Mouse (Mus musculus) CH12F3 (cell line): ENCODE data around the gene Gja1.

ENCODE experiments used
- in situ Hi-C: fragments of 300-500 bp; cut with MboI; formaldehyde crosslinking; loops from 2 replicates; pipeline ENCODE4 v1.14.3; 2020; ENCODE audit warnings: low sequenced_read_pairs

The Gja1 gene

GRCm38 (mm10) chr10:56406386-56407130 is 29.4 kb downstream of the Gja1 start:
- in situ Hi-C loops = no loop called here

GRCm38 (mm10) chr10:56415894-56416570 is 38.9 kb downstream of the Gja1 start:
- in situ Hi-C loops = no loop called here

- in situ Hi-C loops = no loop called here
Observed at GRCm38 (mm10) chr10:56422518-56422917, 45.4 kb downstream of the Gja1 start.

DNA sequence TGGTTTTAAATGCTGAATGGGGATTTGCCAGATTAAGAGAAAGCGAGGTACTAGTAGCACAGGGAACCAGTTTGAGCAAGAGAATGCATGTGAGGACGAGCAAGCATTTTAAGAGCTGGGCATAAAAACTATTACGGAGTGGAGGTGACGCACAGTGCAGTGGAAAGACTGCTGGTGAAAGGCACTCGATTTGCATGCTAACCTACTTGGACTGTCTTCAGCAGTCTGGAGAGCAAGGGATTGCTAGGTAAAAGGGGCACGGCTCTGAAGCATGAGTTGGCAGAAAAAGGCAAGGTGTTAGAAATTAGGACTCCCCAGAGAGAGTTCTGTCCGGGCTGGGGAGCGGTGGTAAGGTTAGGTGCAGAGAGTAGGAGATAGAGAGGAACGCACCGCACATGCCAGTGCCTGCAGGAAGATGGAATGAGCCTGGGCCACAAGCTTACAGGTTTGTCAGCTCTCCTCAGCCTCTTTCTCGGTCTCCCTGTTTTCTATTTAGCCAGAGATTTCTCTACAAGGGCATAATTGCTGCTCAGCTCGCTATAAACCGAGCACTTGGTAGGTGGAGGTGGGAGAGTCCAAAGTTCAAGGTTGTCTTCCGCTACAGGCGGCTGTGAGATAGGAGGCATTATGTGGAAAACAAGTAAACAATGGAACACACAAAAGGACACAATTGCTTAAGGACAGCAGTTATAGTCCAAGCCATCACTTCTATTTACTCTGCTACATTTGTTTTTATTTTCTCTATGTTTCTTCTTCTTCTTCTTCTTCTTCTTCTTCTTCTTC is 48.1 kb downstream of the Gja1 start:
- in situ Hi-C loops = no loop called here

DNA sequence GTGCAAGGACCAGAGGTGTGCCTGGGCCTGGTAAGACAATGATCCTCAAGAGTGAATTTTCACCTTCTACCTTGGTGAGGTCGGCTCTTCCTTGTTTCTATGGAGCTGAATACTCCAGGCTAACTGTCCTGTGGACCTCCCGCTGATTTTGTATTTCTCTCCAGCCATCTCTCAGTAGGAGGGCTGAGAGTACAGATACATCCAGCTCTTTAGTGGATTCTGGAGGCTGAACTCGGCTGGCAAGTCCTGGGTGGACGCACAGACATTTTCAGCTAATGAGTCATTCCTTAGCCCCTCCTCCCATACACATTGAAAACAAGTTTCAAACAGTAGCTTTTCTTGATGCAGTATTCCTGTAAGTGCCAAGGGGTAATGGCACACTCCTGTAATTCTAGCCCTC is 49.2 kb downstream of the Gja1 start:
- in situ Hi-C loops = no loop called here

GRCm38 (mm10) chr10:56427382-56427781 is 50.3 kb downstream of the Gja1 start:
- in situ Hi-C loops = no loop called here

DNA sequence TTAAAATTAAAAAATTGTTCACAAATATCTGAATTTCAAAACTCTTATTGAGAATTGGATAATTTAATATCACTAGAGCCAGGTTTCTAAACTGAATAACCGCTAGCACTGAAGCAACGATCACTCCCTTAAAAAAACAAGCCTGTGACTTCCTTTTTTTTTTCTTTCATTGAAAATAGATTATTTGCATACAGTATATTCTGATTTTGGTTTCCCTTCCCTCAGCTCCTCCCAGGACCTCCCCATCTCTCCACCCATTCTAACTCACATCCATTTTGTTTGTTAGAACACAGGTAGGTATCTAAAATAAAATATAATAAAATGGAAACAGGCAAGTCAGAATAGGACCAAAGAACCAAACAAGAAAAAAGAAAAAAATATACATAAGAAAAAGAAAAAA is 50.7 kb downstream of the Gja1 start:
- in situ Hi-C loops = no loop called here

DNA sequence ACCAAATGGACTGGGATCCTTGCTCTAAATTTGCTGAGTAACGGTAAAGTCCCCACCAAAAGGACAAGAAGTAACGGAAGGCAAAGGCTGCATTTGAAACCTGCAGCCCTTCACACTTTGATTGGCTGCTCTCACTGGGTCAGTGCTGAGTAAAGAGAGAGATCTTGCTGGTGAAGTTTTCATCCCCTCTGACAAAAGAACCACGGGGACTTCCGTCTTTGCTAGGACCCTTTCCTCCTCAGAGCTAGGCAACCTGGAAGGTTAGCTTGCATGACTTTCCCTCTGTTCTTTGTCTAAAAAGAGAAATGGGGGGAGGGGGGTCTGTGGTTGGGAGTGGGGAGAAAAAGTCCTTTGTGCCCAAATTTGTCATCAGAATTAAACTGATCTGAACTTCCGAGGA is 51.9 kb downstream of the Gja1 start:
- in situ Hi-C loops = no loop called here

DNA sequence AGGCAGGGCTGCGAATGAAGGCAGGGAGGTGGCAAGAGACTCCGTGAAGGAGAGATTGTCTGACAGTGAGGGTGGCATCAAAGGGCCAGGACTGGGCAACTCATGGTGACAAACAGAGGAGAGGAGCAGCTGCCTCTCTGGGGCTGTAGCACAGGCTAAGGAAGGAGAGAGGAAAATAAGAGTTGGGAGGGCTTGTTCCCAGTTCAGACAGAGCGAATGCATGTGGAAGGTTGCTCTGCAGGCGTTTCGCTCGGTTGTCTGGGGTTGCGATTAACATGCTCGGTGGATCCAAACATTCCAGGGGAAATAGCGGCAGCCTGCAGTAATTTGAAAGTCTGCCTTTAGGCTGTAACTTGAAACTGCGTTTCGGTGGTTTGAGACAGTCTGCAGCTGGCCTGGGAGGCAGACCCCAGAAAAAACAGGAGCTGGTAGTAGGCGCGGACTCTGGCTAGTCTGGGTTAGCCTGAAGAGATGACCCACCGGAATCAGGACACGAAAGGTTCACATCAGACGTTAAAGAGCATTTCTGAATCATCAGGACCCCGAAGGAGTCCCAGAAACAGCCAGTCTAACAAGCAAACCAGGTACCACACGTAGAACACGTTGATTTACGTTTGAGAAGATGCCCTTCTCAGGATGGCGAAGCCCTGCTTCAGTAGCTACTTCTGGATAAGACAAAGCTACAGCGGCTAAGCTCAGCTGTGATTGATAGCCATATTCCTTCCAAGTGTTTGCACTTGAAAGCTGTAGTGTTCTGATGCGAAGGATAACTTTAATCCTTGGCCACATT is 54.7 kb downstream of the Gja1 start:
- in situ Hi-C loops = no loop called here

- in situ Hi-C loops = no loop called here
Observed at GRCm38 (mm10) chr10:56432390-56432709, 55.2 kb downstream of the Gja1 start.

GRCm38 (mm10) chr10:56437290-56437689 is 60.2 kb downstream of the Gja1 start:
- in situ Hi-C loops = no loop called here

DNA sequence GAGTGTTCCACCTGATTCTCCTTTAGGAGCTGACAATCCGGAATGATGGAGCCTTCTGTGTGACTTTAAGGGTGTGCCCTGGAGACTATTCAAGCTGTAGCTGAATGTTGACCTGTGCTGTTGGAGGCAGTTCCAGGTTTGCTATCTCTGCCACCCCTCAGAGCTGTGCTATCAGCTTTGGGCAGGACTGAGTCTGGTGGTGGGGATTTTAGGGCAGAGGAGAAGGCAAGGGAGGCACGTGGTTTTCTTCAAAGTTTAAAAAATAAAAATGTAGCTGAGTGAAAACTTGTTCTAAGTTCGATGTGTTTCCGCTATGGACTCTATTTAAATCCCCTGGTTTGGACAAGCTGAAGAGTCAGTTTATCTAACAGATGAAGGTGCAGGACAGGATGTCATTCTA is 62.5 kb downstream of the Gja1 start:
- in situ Hi-C loops = no loop called here

- in situ Hi-C loops = no loop called here
Observed at GRCm38 (mm10) chr10:56444457-56444856, 67.3 kb downstream of the Gja1 start.

GRCm38 (mm10) chr10:56449030-56449429 is 71.9 kb downstream of the Gja1 start:
- in situ Hi-C loops = no loop called here
